Mouse (Mus musculus): ENCODE results near the gene Trabd. TPM values are rescaled to one million over a fixed set of nuclear protein-coding genes. Genes with fewer than 3 reads are reported as not detected.

Trabd gene
- 76.4 and 82.8 TPM in 2 replicates for polyA plus RNA-seq (2012; rRNA removed)

DNA sequence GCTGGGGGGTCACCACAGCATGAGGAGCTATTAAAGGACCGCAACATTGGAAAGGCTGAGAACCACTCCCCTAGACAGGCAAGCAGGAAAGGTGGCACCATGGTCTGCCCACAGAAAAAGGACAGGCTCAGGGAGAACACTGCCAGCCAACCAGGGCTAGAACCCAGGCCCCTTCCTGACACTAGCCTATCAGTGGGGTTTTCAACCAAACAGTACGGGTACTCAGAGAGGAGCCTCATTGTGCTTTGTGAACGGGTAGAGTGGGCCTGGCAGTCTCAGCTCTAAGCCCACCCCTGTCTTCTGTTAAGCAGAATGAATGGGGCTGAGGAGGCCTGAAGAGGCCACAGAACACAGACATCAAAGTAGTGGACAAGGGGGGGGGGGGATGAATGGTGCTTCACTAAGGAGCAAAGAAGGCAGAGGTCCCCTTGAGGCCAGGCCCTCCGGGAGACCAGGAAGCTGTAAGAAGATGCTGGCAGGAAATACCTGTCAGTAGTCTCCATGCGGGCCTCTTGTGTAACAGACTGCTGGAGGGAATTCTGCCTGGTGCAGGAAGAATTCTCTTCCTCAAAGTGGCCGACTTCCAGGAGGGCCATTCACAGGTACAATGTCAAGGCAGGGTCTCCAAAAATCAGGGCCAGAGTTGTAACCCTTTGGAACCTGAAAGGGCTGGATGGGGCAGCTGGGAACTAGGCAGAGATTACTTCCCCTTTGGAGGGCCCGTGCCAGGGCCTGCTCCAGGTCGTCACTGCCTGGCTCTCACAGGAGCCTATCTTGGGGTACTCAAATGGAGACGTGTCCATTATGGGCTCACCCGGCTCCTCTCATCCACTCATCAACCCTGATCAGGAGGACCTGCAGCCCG, at the start of gene Trabd:
TSS of gene Trabd (plus strand) at position 512 of the 865 bp plus-strand sequence.
- DNase-seq (ENCODE audit: low read depth), result no peak

DNA sequence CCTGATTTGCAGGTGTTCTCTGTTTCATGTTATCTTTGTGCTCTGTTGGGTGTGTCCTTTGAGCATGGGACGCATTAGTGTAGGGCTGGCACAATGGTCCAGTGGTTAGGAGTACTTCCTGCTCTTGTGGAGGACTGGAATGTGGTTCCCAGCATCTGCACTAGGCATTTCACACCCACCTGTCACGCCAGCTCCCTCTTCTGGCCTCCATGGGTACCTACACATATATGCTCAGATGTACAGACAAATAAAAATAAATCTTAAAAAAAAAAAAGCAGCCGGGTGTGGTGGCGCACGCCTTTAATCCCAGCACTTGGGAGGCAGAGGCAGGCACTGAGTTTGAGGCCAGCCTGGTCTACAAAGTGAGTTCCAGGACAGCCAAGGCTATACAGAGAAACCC, 30.5 kb upstream of the Trabd start:
- DNase-seq (ENCODE audit: low read depth), result no peak

DNA sequence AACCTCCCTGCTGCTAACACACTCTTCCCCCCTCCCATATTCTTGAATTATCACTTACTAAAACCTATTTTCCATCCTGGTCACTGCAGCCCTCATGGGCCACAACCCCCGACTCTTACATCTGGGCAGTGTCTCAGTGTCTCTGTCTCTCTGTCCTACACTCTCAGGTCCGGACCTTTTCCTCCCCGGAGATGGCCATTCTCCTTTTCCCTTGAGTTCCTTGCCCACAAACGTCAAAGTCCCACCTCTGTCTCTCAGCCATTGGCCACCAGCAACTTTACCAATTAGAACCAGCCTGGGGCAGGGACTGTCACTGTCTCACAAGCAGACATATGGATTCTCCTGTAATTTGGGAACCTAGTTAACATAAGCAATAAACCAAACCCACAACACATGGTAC, 28.6 kb upstream of the Trabd start:
- DNase-seq (ENCODE audit: low read depth), result no peak

DNA sequence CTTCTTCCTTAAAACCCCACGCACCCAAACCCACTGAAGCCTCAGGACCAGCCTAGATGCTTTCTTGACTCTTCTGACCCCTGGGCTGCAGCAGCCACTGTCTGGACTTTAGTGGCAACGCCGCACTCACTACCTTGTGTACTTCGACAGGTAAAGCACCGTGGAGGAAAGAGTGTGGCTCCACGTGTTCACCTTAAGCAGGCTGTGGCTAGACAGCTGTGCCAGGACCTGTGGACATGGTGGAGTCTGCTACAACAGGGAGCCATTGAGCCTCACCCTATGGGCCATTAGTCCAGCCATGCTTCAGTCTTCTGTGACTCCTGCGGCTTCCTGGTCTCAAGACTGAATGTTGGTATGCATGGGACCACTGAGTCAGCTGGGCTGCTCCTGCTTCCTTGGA, 20.3 kb upstream of the Trabd start:
- no peak for DNase-seq (ENCODE audit: low read depth)

DNA sequence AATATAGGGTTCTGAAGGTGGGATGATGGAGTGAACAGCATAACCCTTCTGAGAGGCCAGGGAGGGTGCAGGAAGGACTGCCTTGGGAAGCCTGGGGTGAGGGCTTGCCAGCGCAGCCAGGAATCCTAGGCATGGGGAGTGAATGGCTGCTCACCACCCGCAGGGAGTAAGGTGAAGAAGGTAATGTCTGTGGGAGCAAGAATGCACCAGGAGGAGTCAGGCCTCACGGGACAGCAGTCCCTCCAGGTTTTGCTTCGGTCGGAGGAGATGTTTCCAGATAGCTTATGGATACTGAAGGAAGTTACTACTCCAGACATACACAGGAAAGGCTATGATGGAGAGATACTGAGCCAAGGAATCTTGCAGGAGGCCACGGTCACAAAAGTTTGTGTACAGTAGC, 16.2 kb upstream of the Trabd start:
- no peak for DNase-seq (ENCODE audit: low read depth)

DNA sequence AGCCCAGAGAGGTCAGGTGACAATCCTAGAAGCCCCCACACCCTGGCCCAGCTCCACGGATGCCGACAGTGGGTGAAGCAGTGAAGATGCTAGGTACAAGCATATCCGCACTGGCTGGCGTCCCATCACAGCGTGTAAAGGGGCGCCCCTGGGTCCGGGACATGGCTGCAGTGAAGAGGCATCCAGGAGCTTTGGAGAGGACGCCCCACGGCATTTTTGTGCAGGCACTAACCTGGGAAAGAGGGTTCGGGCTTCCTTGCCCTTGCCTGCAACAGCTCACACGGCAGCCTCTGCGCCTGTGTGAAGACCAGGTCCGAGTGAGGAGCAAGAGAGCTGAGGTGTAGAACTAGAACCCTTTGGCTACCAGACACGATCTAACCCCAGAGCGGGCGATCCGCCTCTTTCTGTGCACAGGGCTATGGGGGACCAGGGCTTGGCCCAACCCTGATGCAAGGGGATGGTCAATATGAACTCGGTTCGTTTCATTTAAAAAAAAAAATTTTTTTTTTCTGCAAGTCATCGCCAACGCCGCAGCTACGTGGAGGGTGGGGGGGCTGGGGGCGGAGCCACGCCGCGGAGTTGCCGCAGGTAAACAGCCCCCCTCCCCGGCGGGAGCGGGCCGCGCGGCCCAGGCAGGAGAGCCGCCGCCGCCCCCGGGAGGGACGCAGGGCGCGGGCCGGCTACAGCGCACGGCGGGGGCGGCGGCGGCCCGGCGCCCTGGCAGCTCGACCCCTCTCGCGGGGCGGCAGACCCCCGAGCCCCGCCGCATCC, 15.6 kb upstream of the Trabd start, which contains the start of gene Panx2:
TSS of gene Panx2 (plus strand) at position 574 of the 771 bp plus-strand sequence.
- no peak for DNase-seq (ENCODE audit: low read depth)

DNA sequence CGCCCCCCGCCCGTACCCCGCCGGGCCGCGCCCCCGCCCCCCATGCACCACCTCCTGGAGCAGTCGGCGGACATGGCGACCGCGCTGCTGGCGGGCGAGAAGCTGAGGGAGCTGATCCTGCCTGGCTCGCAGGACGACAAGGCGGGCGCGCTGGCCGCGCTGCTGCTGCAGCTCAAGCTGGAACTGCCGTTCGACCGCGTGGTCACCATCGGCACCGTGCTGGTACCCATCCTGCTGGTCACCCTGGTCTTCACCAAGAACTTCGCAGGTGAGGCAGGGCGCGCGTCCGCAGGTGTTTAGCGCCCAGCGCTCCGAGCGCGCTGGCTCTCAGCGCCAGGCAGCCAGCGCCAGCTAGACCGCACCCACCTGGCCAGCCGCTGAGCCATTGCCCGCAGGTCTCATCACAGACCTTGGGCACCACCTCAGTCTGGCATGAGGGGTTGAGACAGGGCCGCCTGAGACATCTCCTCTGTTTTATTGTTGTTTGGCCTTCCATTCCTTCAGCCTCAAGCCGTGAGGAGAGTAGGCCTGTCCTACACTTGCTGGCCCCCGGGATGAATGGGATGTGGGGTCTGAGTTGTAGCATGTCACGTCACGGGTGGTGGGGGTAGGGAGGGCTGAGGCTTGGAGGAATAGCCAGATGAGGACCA, 14.8 kb upstream of the Trabd start:
- no peak for DNase-seq (ENCODE audit: low read depth)

DNA sequence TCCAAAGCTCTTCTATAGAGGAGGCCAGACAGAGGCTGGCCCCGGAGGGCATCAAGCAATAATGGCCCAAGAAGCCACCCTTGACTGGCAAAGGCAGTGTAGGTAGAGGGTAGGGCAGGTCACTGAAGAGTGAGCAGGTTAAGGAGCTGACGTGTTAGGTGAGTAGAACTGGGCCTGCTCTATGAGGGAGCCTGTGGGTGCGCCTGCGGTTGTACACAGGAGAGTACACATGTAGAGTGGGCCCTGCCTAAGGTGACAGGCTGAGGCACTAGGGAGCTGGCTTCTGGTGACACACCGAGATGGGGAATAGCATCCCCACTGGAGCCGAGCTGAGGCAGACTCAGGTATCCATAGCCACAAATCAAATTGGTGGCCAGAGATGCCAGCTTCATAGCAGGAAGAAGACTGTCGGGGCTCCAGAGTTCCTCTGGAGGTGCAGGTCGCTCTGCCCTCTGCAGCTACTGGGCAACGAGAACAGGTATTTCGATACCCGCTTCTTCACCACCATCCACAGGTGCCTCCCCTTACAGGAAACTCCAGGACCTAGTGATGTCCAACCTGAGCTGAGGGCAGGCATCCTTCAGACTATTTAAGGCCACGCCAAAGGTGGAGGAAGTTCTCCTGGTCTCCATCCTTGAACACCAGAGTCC, 14.0 kb upstream of the Trabd start:
- no peak for DNase-seq (ENCODE audit: low read depth)

DNA sequence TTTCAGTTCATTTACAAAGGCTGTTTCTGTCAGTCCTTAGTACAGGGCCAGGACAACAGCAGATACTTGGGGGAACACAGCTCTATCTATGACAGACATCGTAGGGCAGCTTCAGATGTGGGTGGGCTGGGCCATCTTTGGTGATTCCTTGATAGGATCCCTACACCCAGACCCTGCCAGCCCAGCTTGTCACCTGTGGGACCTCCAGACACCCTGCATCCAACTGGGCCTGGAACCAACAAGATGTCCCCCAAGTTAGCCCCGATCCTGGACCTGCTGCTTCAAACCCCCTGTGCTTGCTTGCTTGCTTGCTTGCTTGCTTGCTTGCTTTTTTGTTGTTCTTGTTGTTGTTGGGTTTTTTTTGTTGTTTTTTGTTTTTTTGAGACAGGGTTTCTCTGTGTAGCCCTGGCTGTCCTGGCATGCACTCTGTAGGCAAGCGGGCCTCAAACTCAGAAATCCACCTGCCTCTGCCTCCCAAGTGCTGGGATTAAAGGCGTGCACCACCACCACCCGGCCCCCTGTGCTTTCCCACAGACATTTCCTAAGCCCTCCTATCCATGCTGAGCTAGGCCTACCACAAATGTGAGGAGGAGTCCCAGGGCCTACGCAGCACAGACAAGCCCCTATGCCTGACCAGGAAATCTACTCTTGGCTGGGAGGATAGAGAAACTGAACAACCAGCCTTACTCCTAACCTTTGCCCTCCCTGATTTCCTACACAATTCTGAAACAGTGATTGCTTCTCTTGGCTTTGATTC, 13.0 kb upstream of the Trabd start:
- DNase-seq (ENCODE audit: low read depth), result no peak

DNA sequence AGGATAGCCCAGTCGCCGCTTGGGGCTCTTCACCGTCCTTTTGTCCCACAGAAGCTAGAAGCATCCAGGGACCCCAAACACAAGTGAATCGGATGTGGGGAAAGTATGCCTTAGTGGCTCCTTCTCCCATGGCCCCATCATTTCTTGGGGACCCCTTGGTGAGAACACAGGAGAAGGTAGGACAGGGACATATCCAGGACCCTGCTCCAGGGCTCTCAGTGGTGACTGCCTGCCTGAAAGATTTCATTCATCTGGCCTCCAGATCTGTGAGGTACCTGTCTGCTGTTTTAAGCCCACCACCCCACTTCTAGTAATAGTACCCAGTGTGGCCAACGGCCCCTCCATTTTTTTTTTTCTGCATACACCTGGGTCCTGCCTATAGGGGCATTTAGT, 12.4 kb upstream of the Trabd start:
- no peak for DNase-seq (ENCODE audit: low read depth)

DNA sequence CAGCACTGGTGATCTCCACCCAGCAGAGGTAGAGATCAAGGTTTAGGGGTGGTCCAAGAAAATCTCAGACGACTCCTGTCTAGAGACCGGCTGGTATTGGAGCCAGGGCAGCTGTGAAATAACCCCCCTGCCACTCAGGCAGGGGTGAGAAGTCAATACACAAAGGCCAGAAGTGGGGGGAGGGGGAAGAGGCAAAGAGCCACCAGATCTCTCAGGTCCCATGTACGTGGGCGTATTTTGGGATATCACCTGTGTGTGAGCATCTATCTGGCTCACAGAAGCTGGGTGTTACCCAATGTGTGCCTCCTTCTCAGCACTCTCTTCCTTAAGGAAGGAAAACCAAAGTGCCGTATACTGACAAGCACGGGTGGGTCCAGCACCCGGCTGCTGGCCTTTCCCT, 11.9 kb upstream of the Trabd start:
- no peak for DNase-seq (ENCODE audit: low read depth)

DNA sequence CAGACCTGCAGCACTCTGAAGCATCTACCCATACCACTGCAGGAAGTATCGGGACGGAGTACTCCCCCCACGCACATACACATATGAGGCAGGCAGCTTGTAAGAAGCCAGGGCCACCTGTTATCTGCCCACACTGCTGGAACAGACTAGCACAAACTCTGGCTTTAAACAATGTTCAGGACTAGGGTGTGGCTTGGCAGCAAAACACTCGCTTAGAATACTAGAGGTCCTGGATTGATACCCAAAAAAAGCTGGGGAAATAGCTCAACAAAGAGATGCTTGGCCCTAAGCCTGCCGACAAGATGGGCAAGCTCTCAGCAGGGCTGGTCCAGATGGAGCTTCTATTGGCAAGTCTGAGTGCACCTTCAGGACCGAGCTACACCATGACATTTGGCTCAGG, 11.4 kb upstream of the Trabd start:
- no peak for DNase-seq (ENCODE audit: low read depth)

DNA sequence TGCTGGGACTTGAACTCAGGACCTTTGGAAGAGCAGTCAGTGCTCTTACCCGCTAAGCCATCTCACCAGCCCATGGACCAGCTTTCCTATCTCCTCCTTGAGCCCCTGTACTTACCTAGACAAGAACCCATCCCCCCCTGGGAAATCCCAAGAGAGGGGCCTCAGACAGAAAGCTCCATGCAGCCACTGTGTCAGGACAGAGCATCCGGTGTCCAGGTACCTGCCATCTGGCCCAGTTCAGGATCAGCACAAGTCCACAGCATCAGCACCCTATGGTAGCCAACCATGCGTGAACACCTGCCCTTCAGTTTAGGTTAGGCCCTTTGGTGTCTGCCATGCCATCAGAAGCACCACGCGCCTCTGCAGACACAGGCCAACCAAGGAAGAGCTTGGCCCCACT, 10.0 kb upstream of the Trabd start:
- no peak for DNase-seq (ENCODE audit: low read depth)

DNA sequence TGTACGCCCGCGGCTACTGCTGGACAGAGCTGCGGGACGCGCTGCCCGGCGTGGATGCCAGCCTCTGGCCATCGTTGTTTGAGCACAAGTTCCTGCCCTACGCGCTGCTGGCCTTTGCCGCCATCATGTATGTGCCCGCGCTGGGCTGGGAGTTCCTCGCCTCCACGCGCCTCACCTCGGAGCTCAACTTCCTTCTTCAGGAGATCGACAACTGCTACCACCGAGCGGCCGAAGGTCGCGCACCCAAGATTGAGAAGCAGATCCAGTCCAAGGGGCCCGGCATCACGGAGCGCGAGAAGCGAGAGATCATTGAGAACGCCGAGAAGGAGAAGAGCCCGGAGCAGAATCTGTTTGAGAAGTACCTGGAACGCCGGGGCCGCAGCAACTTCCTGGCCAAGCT, 7.3 kb upstream of the Trabd start:
- DNase-seq (ENCODE audit: low read depth), result no peak

DNA sequence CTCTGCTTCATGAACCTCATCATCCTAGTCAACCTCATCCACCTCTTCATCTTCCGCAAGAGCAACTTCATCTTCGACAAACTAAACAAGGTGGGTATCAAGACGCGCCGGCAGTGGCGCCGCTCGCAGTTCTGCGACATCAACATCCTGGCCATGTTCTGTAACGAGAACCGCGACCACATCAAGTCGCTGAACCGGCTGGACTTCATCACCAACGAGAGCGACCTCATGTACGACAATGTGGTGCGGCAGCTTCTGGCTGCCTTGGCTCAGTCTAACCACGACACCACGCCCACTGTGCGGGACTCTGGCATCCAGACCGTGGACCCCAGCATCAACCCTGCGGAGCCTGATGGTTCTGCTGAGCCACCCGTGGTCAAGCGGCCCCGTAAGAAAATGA, 6.7 kb upstream of the Trabd start:
- no peak for DNase-seq (ENCODE audit: low read depth)

DNA sequence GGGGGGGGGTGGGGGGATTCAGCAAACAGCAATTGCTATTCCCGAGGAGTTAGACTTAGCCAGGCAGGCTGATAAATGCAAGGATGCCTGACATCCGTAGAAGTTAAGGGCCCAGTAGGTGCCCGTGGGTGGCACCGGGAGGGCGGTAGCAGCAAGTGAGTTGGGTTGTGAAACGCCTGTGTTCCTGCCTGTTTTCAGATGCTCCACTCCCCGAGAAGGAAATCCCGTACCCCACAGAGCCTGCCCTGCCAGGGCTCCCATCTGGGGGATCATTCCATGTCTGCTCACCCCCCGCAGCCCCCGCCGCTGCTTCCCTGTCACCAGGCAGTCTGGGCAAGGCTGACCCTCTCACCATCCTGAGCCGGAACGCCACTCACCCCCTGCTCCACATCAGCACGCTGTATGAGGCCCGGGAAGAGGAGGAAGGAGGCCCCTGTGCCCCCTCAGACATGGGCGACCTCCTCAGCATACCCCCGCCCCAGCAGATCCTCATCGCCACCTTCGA, 5.5 kb upstream of the Trabd start:
- no peak for DNase-seq (ENCODE audit: low read depth)

DNA sequence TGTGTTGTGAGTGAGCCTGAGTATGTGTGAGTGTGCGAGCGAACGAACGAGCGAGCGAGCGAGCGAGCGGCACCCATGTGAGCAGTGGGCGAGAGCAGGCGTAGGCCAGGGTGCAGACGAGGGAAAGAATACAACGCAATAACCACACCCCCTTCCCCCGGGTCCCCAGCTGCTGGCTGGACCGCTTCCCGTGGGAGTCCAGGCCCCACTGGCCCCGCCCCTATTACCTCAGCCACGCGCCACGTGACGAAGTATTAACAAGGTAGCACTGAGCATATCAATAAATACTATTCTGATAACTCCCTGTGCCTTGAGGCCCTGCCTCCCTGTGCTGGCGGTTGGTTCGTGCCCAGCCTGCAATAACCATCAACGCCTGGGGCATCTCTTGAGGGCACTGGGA, 4.3 kb upstream of the Trabd start:
- no peak for DNase-seq (ENCODE audit: low read depth)

DNA sequence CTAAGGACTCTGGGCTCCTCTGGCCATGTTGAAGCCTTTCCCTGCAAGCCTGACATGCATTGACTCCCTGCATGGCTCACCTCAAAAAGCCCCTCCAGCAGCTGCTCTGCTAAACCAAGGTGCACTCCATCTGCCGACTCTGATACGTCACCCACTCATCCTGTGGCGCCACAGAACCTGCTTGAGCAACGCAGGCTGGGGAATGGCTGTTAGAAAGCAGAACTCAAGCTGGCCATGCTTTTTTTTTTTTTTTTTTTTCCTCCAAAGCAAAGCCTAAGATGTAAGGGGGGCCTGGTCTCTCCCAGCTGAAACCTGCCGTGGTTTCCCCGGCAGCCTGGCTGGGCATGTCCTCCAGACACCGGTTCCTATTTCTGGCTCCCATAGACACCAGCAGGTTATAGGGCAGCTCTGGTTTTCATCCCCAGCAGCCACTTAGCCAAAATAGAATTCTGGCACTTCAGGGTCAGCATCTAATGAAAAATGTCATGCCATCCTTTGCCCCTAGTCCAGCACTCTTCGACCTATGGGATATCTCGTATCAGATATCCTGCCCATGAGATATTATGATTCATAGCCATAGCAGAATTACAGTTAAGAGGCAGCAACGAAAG, 826 bp upstream of the Trabd start:
- DNase-seq (ENCODE audit: low read depth), result no peak

DNA sequence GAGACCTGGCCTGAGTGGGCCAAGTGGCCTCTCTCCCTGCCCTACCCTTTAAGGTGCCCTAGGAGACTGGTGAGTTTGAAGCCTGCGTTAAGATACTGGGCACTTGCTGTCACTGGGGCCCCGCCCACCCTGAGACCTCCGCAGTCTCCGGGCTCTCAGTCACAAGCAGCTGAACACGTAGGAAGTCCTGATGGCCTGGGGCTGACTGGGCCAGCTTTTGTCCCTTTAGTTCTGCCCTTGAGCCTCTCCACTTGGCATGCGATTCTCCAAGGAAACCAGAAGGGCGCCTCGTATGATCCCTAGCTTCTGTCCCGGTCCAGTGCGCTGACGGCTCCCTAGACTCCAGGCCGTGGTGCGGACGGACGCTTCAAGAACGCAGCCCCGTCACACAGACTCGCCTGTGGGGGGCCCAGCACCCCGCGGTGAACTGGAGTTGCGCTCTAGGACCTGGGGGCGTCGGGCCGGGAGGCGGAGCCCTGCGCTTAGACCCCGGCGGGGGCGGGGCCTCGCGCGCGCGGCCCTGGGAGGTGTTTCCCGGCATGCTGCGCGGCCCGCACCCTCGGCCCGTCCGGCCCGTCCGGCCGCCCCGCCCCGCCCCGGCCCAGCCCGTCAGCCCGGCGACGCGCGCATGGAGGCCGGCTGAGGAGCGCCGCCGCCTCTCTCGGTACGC, 689 bp downstream of the Trabd start:
- no peak for DNase-seq (ENCODE audit: low read depth)

DNA sequence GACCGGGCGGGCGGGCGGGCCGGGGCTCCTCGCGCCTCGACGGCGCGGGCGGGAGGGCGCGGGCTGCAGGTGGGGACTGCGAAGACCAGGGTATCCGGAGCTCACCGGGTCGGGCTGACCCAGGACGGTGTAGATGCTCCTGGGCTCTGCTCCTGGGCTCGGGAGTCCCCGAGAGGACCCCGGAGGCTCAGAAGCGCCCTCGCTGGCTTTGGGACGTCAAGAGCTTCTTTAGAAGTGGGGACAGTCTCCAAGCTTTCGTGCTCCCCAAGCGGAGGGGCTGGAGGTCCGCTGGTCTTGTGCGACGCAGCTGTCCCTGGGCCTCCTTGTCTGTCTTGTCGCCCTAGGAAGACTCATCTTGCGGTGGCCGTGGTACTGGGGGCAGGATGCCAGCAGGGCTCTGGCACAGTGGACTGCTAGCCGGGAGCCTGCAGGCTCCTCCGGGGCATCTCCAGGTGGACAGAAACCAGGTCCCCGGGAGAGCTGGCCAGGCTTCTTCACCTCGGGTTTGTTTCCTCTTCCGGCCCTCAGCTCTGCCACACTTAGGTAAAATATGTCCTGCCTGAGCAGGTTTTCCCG, 1.3 kb downstream of the Trabd start:
- DNase-seq (ENCODE audit: low read depth), result no peak

Data from gonadal fat pad, adult 2 months (tissue).